7 mouse cellular contexts compared by ENCODE assay signal in the genomic region with DNA sequence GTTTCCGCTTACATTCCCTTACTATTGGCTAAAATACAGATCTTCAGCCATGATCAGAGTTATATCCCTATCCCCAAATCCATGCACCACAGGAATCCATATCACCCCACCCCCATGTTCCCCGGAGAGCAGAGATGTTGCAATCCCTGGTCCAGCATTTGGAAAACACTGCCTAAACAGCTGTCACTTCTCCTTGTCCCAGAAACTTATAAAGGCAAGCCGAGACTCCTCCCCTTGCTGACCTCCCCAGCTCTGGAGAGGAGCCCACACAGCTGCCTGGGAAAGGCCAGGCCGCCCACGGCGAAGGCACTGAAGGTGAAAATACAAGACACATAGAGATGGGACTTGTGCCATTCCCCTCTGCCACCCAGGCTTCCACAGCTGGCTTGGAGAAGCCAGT. TPM values are rescaled to one million over a fixed set of nuclear protein-coding genes. Genes with fewer than 3 reads are reported as not detected.
DNase-seq lines count a peak whose midpoint lies in the region; ATAC-seq and TF ChIP-seq lines count a peak whose summit lies in the region.

No protein-coding gene starts in this region.

- H3K4me3 ChIP-seq in small intestine, adult 2 months (ENCODE audit: low read depth, low read length): no peak overlapping the region

- 27% methylated on average over 6 of the region's 6 CpGs for WGBS in small intestine, adult 2 months

- intact Hi-C loops in heart, postnatal 10 days (cut with DNase I): no loop called here

- peak; percentile 47 for DNase-seq in 3134 (ENCODE audit: extremely low read depth, insufficient read length, low spot score)
- DNase-seq in adrenal gland, adult 18-20 months (ENCODE audit: low spot score in 2 of 2): peak; percentile 67 to 69
- peak; percentile 86 to 87 for DNase-seq in heart, postnatal 10 days
- DNase-seq in kidney, postnatal 36 days: peak; percentile 80 to 85
- no peak for DNase-seq in right cerebral cortex, postnatal 25 days

- no peak for TF ChIP-seq CTCF in small intestine, adult 2 months (IDR thresholded peaks at IDR 0.05; ENCODE audit: extremely low read depth, insufficient read length, insufficient replicate concordance, low read depth, low read length)

- H3K4me1 ChIP-seq in small intestine, adult 2 months (ENCODE audit: control insufficient read depth, insufficient read depth, insufficient read length, low read length): peaks cover 41% of the 10 kb centered on the region

- ATAC-seq in granulocyte monocyte progenitor cell, adult 5-6 weeks (replicated peaks; ENCODE audit: poor library complexity, severe bottlenecking): no peak

- no peaks in the 10 kb centered on the region for H3K27me3 ChIP-seq in small intestine, adult 2 months (ENCODE audit: control insufficient read depth, insufficient read depth, low read length)

- TF ChIP-seq POLR2A in small intestine, adult 2 months (IDR thresholded peaks at IDR 0.05; ENCODE audit: low read depth, low read length): no peak

- H3K27ac ChIP-seq in small intestine, adult 2 months (ENCODE audit: insufficient read depth, low read depth, low read length): peak overlapping the region; percentile 98

- H3K36me3 ChIP-seq in small intestine, adult 2 months (ENCODE audit: control insufficient read depth, insufficient read depth, low read length): peaks cover 22% of the 10 kb centered on the region

RNA-seq across cellular contexts. Expression of a gene that starts 14.4 kb away (rescaled TPM):
- 10 to 100 TPM; 14.7 to 30.5 TPM for total RNA-seq in adrenal gland, adult 18-20 months (2021)
- total RNA-seq in heart, postnatal 10 days (2021): 10 to 100 TPM in 1 of 2 experiments, 1 to 10 TPM in 1; 9.6 to 10.7 TPM
- 7.1 and 11.1 TPM in 2 replicates for polyA plus RNA-seq in small intestine, adult 2 months (2012; rRNA removed)
- total RNA-seq in granulocyte monocyte progenitor cell, adult 5-6 weeks (2014; fragmentation: Nextera tagmentation): 48.3 and 48.4 TPM in 2 replicates
- total RNA-seq in granulocyte monocyte progenitor cell, adult 5-6 weeks (2017): 38.7 and 47.3 TPM in 2 replicates

RNA-seq across cellular contexts. Expression of a gene that starts 26.3 kb away (rescaled TPM):
- 10 to 100 TPM; 31.6 to 57.3 TPM for total RNA-seq in adrenal gland, adult 18-20 months (2021)
- 1 to 10 TPM; 4.8 to 5.3 TPM for total RNA-seq in heart, postnatal 10 days (2021)
- polyA plus RNA-seq in small intestine, adult 2 months (2012; rRNA removed): 2.7 and 3.5 TPM in 2 replicates
- total RNA-seq in granulocyte monocyte progenitor cell, adult 5-6 weeks (2014; fragmentation: Nextera tagmentation): 62.2 and 69.2 TPM in 2 replicates
- 53.0 and 54.8 TPM in 2 replicates for total RNA-seq in granulocyte monocyte progenitor cell, adult 5-6 weeks (2017)

RNA-seq across cellular contexts. Expression of a gene that starts 58.7 kb away (rescaled TPM):
- 1 to 10 TPM; 3.2 to 4.8 TPM for total RNA-seq in adrenal gland, adult 18-20 months (2021)
- total RNA-seq in heart, postnatal 10 days (2021): 10 to 100 TPM in 1 of 2 experiments, 1 to 10 TPM in 1; 9.8 to 12.1 TPM
- polyA plus RNA-seq in small intestine, adult 2 months (2012; rRNA removed): 0.17 and 0.33 TPM in 2 replicates
- total RNA-seq in granulocyte monocyte progenitor cell, adult 5-6 weeks (2014; fragmentation: Nextera tagmentation): 156 and 158 TPM in 2 replicates
- 230 and 279 TPM in 2 replicates for total RNA-seq in granulocyte monocyte progenitor cell, adult 5-6 weeks (2017)

RNA-seq across cellular contexts. Expression of a gene that starts 59.2 kb away (rescaled TPM):
- not detected for total RNA-seq in adrenal gland, adult 18-20 months (2021)
- not detected for total RNA-seq in heart, postnatal 10 days (2021)
- polyA plus RNA-seq in small intestine, adult 2 months (2012; rRNA removed): not detected in 2 replicates
- total RNA-seq in granulocyte monocyte progenitor cell, adult 5-6 weeks (2014; fragmentation: Nextera tagmentation): not detected in 2 replicates
- not detected in 2 replicates for total RNA-seq in granulocyte monocyte progenitor cell, adult 5-6 weeks (2017)

Comparison
In these comparisons a context has a peak if more than half of its experiments do, and no peak if none do; other contexts are left out.
1. RNA of a gene that starts 26.3 kb away (total RNA-seq): 53.0 to 69.2 TPM in granulocyte monocyte progenitor cell, adult 5-6 weeks and 31.6 to 57.3 TPM in adrenal gland, adult 18-20 months; 4.8 to 5.3 TPM in heart, postnatal 10 days; every median in the first group is over 4 times any median in the second.
2. RNA of a gene that starts 58.7 kb away (total RNA-seq): 156 to 279 TPM in granulocyte monocyte progenitor cell, adult 5-6 weeks; 9.8 to 12.1 TPM in heart, postnatal 10 days and 3.2 to 4.8 TPM in adrenal gland, adult 18-20 months; every median in the first group is over 10 times any median in the second.